Mouse (Mus musculus) ES-E14 (cell line): Measurements from ENCODE around the gene Pde6h. TPM values are rescaled to one million over a fixed set of nuclear protein-coding genes. Genes with fewer than 3 reads are reported as not detected.

ENCODE experiments used
- DNase-seq: peaks from one replicate; pipeline ENCODE4 v3.0.0-alpha.2; 2013; ENCODE audit warnings: low read depth, low spot score
- H3K27ac ChIP-seq: 2 replicates; pipeline ENCODE4 v1.5.1; 2012; ENCODE audit warnings: low read depth, mild to moderate bottlenecking, low read length, moderate library complexity, mixed read lengths; ENCODE audit not compliant: poor library complexity, insufficient read depth, severe bottlenecking
- H3K36me3 ChIP-seq: 2 replicates; pipeline ENCODE4 v1.6.1; 2012; ENCODE audit warnings: mild to moderate bottlenecking, low read length, moderate library complexity, mixed read lengths; ENCODE audit not compliant: control insufficient read depth, poor library complexity, insufficient read depth, severe bottlenecking
- H3K4me1 ChIP-seq, 2 experiments: fragments of 150-350 bp in 1 of 2; sonication (generic) in 1 of 2; 2 replicates each; pipeline ENCODE4 v1.6.1; 2012; ENCODE audit warnings: low read length in 2 of 2, mild to moderate bottlenecking in 1 of 2, mixed read lengths in 1 of 2; ENCODE audit not compliant: control insufficient read depth in 2 of 2, insufficient read depth in 2 of 2, poor library complexity in 1 of 2
- H3K4me3 ChIP-seq, 2 experiments: fragments of 150-350 bp in 1 of 2; sonication (generic) in 1 of 2; 2 replicates each; pipeline ENCODE4 v1.5.1; 2012; ENCODE audit warnings: low read length in 2 of 2, low read depth in 1 of 2, mild to moderate bottlenecking in 1 of 2, mixed read lengths in 1 of 2; ENCODE audit not compliant: insufficient read depth in 1 of 2, poor library complexity in 1 of 2, severe bottlenecking in 1 of 2
- H3K9ac ChIP-seq: 2 replicates; pipeline ENCODE4 v1.6.1; 2012; ENCODE audit warnings: low read depth, mild to moderate bottlenecking, low read length, mixed read lengths; ENCODE audit not compliant: poor library complexity, insufficient read depth, severe bottlenecking
- H3K9me3 ChIP-seq: fragments of 150-350 bp; sonication (generic); 2 replicates; pipeline ENCODE4 v1.6.1; 2012; ENCODE audit warnings: low read depth, mild to moderate bottlenecking, low read length; ENCODE audit not compliant: control insufficient read depth, insufficient read depth
- CHD2 ChIP-seq: IDR thresholded peaks from 2 replicates; pipeline ENCODE4 v1.6.1; 2014; ENCODE audit warnings: mild to moderate bottlenecking, low read depth, low read length, inconsistent platforms
- HCFC1 ChIP-seq: IDR thresholded peaks from 2 replicates; pipeline ENCODE4 v1.6.1; 2012; ENCODE audit warnings: low read length, inconsistent platforms, borderline replicate concordance; ENCODE audit not compliant: insufficient read depth
- MAFK ChIP-seq: IDR thresholded peaks from 2 replicates; pipeline ENCODE4 v1.6.1; 2014; ENCODE audit warnings: mild to moderate bottlenecking, low read depth, low read length, inconsistent platforms; ENCODE audit not compliant: insufficient read depth
- ZC3H11A ChIP-seq: IDR thresholded peaks from 2 replicates; pipeline ENCODE4 v1.6.1; 2012; ENCODE audit warnings: low read depth, mild to moderate bottlenecking, inconsistent platforms, low read length, borderline replicate concordance
- ZNF384 ChIP-seq: IDR thresholded peaks from 2 replicates; pipeline ENCODE4 v1.6.1; 2012; ENCODE audit warnings: low read depth, low read length, inconsistent platforms
- in situ Hi-C, 2 experiments: fragments of 600-800 bp; cut with MboI; formaldehyde crosslinking; loops; one replicate each; pipeline ENCODE4 v1.15.1; 2025; ENCODE audit warnings: low sequenced_read_pairs in 2 of 2, inconsistent platforms in 1 of 2; ENCODE audit not compliant: unreplicated experiment in 2 of 2
- total RNA-seq: library from RNA; depleted of rRNA; stranded (reverse); fragments of 300-350 nt; gene quantifications from 2 replicates; pipeline ENCODE4 v1.2.3, GENCODE M21; 2012

Gene Pde6h
- total RNA-seq, 1 experiment = 0.45 TPM

DNA sequence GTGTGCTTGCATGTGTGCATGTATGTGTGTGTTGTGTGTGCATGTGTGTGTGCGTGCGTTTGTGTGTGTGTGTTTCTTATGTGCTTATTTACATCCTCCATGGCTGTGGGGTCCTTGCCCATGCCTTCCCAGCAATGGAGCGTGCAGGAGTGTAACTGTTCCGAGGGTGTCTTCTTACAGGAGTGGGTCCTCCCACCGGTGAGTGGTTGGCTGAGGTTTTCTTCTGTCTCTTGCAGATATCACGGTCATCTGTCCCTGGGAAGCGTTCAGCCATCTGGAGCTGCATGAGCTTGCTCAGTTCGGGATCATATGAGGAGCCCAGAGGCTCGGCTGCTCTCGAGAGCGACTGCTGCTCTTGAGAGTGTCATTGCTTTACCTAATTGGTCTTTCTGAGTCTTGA is 39.3 kb downstream of the Pde6h start:
- Histone ChIP-seq H3K9ac (no peak overlapping the region), H3K9me3 (no peaks in the 10 kb centered on the region), H3K27ac (no peak overlapping the region), H3K4me3 (no peak overlapping the region), H3K36me3 (no peaks in the 10 kb centered on the region), H3K4me1 (peaks cover 3% of the 10 kb centered on the region in 2 experiments; a peak in 1 of 4 replicates)
- TF ChIP-seq HCFC1 (no peak), ZNF384 (no peak), CHD2 (no peak), ZC3H11A (no peak), MAFK (no peak)
- no peak for DNase-seq
- in situ Hi-C loops = no loop called here

- no peak overlapping the region for H3K9ac ChIP-seq
- TF ChIP-seq MAFK (no peak), CHD2 (no peak), ZC3H11A (no peak), ZNF384 (no peak), HCFC1 (no peak)
- H3K4me1 ChIP-seq = peaks cover 3% of the 10 kb centered on the region in 2 experiments; a peak in 1 of 4 replicates
- H3K9me3 ChIP-seq = no peaks in the 10 kb centered on the region
- no peak overlapping the region for H3K27ac ChIP-seq
- H3K36me3 ChIP-seq = no peaks in the 10 kb centered on the region
- no peak overlapping the region for H3K4me3 ChIP-seq
- in situ Hi-C loops = no loop called here
- no peak for DNase-seq
Measured at GRCm38 (mm10) chr6:136964609-136965510, 41.2 kb downstream of the Pde6h start.

DNA sequence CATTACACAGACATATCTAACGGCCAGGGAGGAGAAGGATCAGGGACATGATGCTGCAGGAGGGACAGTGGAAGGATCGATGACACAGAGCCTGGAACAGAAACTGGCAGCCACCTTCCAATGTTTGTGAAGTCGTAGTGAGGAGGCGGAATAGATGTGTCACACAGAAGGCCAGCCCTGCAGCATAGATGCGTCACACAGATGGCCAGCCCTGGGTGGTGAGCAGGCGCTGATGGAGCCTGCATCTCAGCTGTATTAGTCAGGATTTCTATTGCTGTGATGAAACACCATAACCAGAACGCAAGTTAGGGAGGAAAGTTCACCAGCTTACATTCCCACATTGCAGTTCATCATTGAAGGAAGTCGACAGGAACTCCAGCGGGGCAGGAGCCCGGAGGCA is 42.3 kb downstream of the Pde6h start:
- Histone ChIP-seq H3K9me3 (no peaks in the 10 kb centered on the region), H3K27ac (no peak overlapping the region), H3K9ac (no peak overlapping the region), H3K4me1 (peaks cover 3% of the 10 kb centered on the region in 2 experiments; a peak in 1 of 4 replicates), H3K4me3 (no peak overlapping the region), H3K36me3 (no peaks in the 10 kb centered on the region)
- in situ Hi-C loops = no loop called here
- TF ChIP-seq ZC3H11A = no peak
- no peak for TF ChIP-seq ZNF384
- TF ChIP-seq CHD2 = no peak
- no peak for TF ChIP-seq MAFK
- TF ChIP-seq HCFC1 = no peak
- no peak for DNase-seq

GRCm38 (mm10) chr6:136967466-136967865 is 43.8 kb downstream of the Pde6h start:
- peaks cover 3% of the 10 kb centered on the region in 2 experiments; a peak in 1 of 4 replicates for H3K4me1 ChIP-seq
- DNase-seq = no peak
- H3K27ac ChIP-seq = no peak overlapping the region
- H3K9ac ChIP-seq = no peak overlapping the region
- H3K36me3 ChIP-seq = no peaks in the 10 kb centered on the region
- H3K4me3 ChIP-seq = no peak overlapping the region
- in situ Hi-C loops = no loop called here
- no peaks in the 10 kb centered on the region for H3K9me3 ChIP-seq
- no peak for TF ChIP-seq ZC3H11A
- no peak for TF ChIP-seq HCFC1
- no peak for TF ChIP-seq ZNF384
- no peak for TF ChIP-seq CHD2
- TF ChIP-seq MAFK = no peak
